Mouse (Mus musculus): ENCODE data around the gene Zfp661. TPM values are rescaled to one million over a fixed set of nuclear protein-coding genes. Genes with fewer than 3 reads are reported as not detected.
"Not testable (repeated sequence)": the region's sequence is repeated elsewhere in the genome, so short reads cannot be mapped to it uniquely, and the experiment has no call there.

Gene Zfp661
- total RNA-seq (2021): 1 to 10 TPM; 8.0 to 9.3 TPM

DNA sequence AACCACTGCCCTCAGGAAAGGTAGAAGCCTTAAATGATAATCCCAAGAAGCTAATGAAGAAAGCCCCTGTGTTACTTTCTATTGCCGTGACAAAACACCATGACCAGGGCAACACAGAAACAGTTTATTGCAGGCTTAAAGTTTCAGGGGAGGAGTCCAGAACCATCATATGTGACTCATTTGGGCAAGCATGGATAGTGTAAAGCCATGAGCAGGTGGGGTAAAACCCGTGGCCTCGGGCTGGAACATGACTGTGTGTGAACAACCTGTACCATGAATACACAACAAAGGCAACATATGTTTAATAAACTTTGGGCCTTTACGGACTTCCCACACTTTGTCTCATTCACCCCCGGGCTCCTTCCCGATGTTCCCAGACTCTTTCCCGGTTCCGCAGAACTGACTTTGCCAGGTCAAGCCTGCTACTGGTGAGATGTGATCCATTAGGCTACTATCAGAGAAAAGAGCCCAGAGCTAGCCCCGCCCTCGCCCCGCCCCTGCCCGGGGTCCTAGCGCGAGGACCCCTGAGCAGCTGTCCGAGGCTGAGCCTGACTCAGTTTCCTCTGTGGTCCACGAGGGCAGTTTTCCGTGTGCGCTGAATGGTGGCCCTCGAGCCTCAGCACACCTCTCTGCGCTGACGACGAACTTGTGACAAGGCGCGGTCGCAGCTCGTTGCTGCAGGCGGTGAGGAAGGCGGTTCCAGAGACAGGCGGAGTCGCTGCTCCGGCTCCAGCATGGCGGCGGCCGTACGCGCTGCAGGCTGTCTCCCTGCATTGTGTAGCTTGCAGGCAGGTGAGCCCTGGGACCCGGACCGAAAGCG, at the start of gene Zfp661, which contains the start of gene Mrps5:
Gene Zfp661, minus strand, starts transcription at position 401 of the 820 bp plus-strand sequence.
Gene Mrps5, plus strand, starts transcription at position 529 of the 820 bp plus-strand sequence.
- intact Hi-C loops (cut with DNase I): no loop called here
- peak; percentile 57 to 90 for DNase-seq (ENCODE audit: extremely low spot score in 1 of 2, low spot score in 2 of 2)

DNA sequence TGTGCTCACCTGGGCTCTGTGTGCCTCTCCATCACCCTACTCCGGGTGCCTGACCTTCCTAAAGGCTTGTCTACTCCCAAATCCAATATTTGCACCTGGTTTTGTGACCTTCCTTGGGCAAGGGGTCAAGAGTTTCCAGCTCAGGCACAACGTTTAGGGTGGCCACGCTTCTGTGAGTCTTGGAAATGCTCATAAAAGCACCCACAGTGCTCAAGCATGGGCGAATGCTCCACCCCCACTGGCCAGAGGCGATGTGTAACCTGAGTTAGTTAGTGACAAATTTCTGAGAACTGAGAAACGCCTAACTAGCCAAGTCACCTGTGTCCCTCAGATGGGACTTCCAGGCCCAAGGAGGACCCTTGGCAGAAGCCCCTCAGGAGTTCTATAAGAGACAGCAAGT, 48.7 kb upstream of the Zfp661 start:
- DNase-seq (ENCODE audit: extremely low spot score in 1 of 2, low spot score in 2 of 2): no peak
- intact Hi-C loops (cut with DNase I): no loop called here

DNA sequence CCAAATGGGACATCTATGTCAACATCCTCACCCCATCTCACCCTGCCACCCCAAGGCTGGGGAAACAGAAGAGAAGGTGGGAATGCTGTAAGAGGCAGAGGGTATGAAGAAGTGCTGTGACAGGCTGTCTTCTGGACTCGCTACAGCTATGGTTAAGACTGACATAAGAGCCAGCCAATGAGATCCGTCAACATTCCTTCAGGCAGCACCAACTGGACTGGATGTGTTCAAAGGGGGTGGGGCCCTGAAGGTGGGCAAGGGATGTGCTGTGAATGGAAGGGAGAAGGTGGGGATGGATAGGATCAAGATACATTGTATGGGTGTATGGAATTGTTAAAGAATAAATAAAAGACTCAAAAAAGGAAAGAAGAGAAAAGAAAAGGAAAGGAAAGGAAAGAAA, 45.7 kb upstream of the Zfp661 start:
- DNase-seq (ENCODE audit: extremely low spot score in 1 of 2, low spot score in 2 of 2): no peak
- intact Hi-C loops (cut with DNase I): no loop called here

DNA sequence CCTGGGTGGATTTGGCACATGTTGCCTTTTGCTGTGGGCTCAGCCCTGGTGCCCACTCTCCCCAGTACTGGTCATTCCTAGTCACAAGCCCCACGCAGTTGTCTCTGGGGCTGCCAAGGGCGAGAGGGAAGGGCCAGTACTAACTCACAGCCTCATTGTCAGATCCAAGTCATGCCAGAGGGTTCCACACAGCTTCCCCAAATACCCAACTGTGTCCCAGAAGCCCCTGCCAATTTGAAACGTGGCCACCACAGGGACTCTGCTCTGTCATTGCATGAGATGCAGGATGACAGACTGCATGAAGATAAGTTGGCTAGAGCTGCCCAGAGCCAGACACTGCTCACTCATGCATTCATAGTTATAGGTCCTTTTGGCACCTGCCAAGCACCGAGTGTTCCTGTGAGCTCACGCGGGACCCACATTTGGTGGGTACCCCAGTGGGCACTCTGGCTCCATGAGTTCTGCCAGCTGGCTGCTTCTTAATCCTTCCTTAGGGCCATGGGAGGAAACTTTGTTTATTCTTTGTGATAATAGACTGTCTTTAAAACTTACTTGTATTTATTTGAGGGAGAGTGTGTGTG, 41.2 kb upstream of the Zfp661 start:
- DNase-seq (ENCODE audit: extremely low spot score in 1 of 2, low spot score in 2 of 2): no peak

DNA sequence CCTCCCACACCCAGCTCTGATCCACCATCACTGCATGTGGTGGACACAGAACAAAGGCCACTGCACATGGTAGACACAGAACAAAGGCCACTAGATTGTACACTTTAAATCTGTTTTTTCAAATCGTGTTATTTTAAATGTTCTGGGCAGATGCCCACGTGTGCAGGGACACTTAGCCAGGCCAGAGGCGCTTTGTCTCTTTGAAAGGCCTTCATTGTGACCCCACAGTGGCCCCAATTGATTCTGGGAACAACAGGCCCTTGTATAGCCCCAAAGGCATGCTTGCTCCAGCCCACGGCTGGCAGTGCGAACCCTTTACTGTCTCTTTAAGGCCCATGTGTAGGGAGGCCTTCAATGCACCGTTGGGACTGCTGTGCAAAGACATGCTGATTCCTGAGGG, 40.5 kb upstream of the Zfp661 start:
- intact Hi-C loops (cut with DNase I): no loop called here
- DNase-seq (ENCODE audit: extremely low spot score in 1 of 2, low spot score in 2 of 2): no peak

More for the DNA sequence above, 41.2 kb upstream of the Zfp661 start:
- intact Hi-C loops (cut with DNase I): no loop called here

DNA sequence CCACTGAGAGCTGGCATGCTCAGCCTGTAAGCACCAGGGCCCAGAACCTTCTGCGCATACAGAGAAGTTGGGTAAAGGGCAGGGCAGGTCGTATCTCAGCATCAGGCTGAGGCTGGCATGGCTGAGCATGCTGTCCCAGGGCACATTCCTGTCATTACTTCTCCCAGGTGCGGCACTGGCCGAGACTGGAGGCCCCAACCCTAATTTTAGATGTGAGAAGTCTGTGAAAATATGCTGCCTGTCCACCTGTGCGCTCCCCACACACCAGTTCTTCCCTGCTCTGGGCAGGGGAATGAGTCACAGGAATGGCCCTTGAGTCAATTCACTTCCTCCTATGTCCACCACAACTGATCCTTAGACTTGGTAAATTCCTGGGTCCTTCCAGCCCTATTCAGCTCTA, 38.8 kb upstream of the Zfp661 start:
- no peak for DNase-seq (ENCODE audit: extremely low spot score in 1 of 2, low spot score in 2 of 2)
- intact Hi-C loops (cut with DNase I): no loop called here

DNA sequence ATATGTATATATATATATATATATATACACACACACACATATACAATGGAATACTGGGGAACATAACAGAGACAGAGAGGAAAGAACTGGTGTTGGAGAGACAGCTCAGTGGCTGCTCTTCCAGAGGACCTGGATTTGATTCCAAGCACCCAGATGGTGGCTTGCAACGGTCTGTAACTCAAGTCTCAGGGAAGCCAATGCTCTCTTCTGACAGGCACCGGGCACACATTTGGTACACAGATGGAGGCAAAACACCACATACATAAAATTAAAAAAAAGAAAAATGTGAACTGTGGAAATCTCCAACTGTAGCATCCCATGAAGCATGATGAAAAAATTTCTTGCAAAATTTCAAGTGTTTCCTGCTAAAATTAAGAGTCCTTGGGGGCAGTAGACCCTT, 37.9 kb upstream of the Zfp661 start:
- DNase-seq (ENCODE audit: extremely low spot score in 1 of 2, low spot score in 2 of 2): no peak
- intact Hi-C loops (cut with DNase I): no loop called here

DNA sequence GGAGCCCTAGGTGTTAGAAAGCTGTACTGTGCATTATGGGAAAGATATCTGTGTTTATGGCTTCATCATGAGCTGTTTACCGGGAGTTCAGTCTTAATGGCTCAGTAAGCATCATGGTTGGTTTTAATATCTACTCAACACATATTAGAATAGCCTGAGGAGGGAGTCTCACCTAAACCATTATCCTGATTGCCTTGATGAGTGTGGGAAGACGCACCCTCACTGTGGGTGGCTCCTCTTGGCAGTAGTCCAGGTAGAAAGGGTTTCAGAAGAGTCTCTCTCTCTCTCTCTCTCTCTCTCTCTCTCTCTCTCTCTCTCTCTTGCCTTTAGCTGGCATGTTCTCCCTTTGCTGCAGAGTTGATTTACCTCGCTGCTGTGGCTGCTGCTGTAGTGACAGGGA, 35.2 kb upstream of the Zfp661 start:
- intact Hi-C loops (cut with DNase I): no loop called here
- DNase-seq (ENCODE audit: extremely low spot score in 1 of 2, low spot score in 2 of 2): no peak

DNA sequence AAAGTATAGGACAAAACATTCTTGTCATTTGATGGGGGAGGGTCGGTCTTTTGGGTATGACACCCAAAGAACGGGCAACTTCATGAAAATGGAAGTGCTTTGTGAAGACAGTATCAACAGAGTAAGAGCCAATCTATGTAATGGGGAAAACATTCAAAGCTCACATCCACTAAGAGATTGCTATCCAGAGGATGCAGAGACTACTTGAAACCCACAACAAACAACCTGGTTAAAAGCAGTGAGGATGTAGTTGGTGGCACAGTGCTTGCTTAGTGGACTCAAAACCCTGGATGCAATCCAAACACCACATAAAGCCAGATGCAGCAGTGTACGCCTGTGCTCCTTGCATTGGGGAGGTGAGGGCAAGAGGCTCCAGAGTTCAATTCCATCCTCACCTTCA, 32.4 kb upstream of the Zfp661 start:
- intact Hi-C loops (cut with DNase I): no loop called here
- DNase-seq (ENCODE audit: extremely low spot score in 1 of 2, low spot score in 2 of 2): no peak

DNA sequence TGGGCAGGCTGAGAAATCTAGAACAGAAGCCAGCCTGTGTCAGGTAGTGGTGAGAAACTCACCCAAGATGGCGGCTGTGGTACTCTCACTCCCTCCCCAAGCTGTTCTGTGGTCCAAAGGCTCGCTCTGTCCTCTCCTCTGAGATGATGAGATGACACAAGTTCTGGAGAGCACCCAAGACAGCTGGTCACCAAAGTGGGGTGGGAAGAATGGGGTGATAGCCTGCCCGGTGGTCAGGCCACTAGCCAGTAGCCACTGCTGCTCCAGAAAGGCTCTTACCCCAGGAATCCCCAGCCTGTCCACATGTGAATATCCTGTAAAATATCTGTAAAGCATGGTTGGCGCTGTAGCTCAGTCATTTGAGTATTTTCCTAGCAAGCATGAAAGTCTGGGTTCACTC, 25.4 kb upstream of the Zfp661 start:
- DNase-seq (ENCODE audit: extremely low spot score in 1 of 2, low spot score in 2 of 2): no peak
- intact Hi-C loops (cut with DNase I): no loop called here

DNA sequence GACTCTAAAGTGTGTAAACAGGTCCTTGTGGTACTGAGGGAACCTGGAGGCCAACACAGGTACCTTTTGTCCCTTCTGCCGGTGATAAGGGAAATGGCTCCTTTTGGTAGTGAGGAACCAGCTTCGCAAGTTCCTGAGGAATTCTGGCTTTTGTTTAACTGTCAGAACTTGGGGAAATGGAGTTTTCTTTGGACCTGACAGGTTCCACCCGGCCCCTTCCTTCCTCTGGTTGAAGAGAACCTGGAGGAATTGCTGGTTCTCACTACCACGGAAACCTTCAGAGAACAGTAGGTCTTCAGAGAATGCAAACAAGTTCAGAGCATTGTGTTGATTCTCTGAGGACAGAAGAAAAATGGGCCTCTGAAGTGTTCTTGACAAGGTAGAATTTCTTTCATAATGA, 24.5 kb upstream of the Zfp661 start:
- intact Hi-C loops (cut with DNase I): no loop called here
- DNase-seq (ENCODE audit: extremely low spot score in 1 of 2, low spot score in 2 of 2): no peak

DNA sequence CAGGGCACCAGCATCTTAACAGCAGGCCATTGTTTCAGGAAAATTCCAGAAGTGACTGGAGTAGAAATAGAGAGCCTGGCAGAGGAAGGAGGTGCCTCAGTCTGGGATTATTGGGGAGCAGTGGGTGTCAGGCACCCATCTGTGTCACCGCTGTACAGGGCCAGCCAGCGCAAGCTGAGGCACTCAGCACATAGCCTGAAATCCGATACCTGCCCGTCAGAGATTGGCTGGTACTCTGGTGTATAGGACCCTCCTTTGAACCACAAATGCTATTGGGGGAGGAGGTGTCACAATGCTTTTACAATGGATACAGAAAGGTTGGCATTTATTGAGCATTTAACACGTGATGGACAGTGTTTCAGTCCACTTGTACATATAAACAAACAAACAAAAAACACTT, 22.1 kb upstream of the Zfp661 start:
- DNase-seq (ENCODE audit: extremely low spot score in 1 of 2, low spot score in 2 of 2): no peak
- intact Hi-C loops (cut with DNase I): loop anchor here (5.0 to 10.0 kb wide), 2 partner anchors 58 to 236 kb away; no protein-coding TSS in a partner anchor

DNA sequence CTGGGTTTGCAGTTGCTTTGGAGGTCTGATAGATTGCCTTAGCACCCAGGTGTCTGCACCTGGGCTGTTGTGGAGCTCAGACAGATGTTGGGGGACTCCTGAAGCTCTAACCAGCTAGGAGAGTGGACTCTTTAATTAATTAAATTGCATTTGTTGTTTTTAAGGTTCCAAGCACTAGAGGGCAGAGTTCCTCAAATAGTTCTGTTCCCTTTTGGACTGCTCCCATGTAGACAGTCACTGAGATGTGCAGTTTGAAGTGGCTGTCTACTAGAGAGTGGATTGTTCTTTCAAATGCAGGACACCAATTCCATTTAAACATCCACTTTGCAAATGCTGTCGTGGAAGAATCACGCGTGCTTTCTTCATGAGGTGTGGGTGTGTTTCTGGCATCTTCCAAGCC, 21.3 kb upstream of the Zfp661 start:
- DNase-seq (ENCODE audit: extremely low spot score in 1 of 2, low spot score in 2 of 2): no peak
- intact Hi-C loops (cut with DNase I): loop anchor here (5.0 to 10.0 kb wide), 2 partner anchors 59 to 237 kb away; no protein-coding TSS in a partner anchor

DNA sequence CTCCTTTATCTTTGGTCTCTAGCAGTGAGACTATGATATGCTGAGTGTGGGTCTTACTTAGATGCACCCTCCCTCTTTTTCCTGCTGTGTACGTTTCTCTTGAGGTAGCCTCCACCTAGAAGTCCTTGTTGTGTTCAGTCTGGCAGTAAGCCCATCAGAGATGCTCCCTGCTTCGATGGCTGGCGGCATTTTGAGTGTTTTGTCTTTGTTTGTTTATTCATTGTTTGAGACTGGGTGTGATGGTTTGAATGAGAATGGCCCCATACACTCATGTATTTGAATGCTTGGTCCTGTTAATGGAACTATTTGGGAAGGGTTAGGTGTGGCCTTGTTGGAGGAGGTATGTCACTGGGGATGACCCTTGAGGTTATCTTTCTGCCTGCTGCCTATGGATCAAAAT, 18.3 kb upstream of the Zfp661 start:
- intact Hi-C loops (cut with DNase I): loop anchor here (5.0 to 10.0 kb wide), 2 partner anchors 62 to 240 kb away; no protein-coding TSS in a partner anchor
- no peak for DNase-seq (ENCODE audit: extremely low spot score in 1 of 2, low spot score in 2 of 2)

DNA sequence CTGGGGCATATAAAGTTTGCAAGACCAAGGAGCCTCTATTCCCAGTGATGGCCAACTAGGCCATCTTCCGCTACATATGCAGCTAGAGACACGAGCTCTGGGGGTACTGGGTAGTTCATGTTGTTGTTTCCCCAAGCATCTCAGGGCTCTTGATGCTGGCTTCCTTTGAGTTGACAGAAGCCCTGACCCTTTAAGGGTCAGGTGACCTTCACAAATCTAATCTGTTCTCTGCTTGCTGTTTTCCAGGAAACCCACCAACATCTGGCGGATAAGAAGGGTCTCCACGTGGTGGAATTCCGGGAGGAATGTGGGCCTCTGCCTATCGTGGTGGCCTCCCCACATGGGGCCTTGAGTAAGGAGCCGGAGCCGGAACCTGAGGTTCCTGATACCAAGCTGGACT, 16.5 kb upstream of the Zfp661 start:
- intact Hi-C loops (cut with DNase I): loop anchor here (10.0 kb wide), 1 partner anchor 241 kb away; no protein-coding TSS in a partner anchor

DNA sequence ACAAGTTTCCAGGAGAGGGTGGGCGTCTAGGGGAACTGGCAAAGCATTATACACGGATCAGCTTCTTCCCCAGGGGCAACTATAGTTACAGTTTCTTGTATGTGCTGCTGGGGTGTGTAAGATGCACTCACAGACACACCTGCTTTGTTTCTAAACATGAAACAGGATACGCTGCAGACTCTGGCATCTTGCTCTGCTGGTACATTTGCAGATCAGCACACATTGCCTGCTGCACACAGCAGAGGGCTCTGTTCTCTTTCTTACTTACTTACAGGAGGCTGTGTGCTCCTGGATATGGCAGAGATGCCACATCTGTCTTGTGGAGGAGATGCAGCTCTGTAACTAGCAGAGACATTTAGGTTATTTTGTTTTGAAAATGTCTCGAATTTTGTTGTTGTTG, 3.9 kb upstream of the Zfp661 start:
- no peak for DNase-seq (ENCODE audit: extremely low spot score in 1 of 2, low spot score in 2 of 2)
- intact Hi-C loops (cut with DNase I): no loop called here

More for the DNA sequence above, 16.5 kb upstream of the Zfp661 start:
- DNase-seq (ENCODE audit: extremely low spot score in 1 of 2, low spot score in 2 of 2): not testable (repeated sequence)

DNA sequence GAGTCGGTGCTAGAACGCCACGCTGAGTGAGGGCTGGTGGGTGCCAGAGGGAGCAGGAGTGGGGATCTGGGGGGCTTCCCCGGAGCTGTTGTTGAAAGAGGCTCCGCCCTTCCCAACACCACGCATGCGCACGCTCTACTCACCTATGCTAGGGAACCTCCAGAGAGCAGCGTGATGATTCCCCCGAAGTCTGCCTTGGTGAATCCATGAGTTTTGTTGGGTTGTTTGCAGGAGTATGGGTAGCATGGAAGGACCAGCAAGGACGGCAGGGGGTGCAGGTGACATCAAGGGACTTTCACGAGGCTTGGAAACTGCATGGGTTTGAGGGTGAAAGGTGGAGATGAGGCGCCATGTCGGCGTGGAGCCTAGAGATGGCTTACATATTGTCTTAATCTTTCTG, 3.3 kb upstream of the Zfp661 start:
- peak in 1 of 2 experiments; percentile 45 for DNase-seq (ENCODE audit: extremely low spot score in 1 of 2, low spot score in 2 of 2)
- intact Hi-C loops (cut with DNase I): no loop called here

DNA sequence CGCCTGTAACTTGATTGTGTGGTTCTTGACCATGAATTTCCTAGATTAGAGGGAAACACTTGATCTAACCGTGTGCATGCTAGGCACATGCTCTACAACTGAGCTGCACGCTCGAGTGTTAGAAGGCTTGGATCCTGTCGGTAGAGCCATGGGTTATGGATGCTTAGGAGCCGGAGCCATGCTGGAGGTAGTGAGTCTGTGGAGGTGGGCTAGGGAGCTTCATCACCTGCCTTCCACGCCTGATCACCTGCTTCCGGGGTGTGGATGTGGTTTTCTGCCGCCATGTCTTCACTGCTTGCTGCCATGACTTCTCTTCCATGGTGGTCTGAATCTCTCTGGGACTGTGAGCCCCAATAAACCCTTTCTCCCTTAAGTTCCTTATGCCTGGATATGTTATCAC, 2.0 kb upstream of the Zfp661 start:
- intact Hi-C loops (cut with DNase I): no loop called here
- no peak for DNase-seq (ENCODE audit: extremely low spot score in 1 of 2, low spot score in 2 of 2)

DNA sequence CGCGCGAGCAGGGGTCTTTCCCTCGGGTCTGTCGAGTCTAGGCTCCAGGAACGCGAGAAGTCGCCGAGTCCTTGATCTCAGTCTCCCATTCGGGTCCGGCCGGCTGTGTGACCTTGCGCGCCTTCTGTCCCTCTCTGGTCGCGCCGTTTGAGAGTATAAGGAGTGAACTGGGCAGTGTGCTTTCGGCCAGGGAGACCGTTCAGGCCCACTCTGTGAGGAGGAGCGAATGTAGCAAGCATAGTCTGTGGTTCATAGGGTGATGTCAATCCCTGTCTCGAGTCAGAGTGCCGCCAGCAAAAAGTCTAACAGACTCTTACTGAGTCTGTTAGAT, 585 bp upstream of the Zfp661 start:
- intact Hi-C loops (cut with DNase I): no loop called here

DNA sequence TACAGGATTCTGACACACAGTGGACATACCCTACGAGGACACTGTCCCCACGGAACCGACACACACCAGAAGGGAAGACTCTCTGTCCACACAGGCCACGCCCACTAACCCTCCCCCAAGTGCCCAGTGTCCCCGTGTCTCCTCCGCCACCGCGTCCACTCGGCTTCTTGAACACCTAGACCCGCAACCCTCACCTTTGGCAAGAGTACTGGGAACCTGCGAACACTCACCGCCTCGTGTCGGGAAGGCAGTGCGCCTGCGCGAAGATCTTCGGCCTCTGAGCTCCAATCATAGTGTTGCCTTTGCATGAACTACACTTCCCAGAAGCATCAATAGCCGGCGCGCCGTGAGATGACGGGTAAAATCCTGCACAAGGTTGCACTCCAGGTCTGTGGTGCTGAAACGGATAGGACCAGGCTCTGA, 2.4 kb downstream of the Zfp661 start:
- peak; percentile 95 for DNase-seq (ENCODE audit: extremely low spot score in 1 of 2, low spot score in 2 of 2)
- intact Hi-C loops (cut with DNase I): no loop called here

More for the DNA sequence above, 585 bp upstream of the Zfp661 start:
- DNase-seq (ENCODE audit: extremely low spot score in 1 of 2, low spot score in 2 of 2): no peak
